Mouse (Mus musculus): ENCODE data around the gene Socs5.
A peak's percentile ranks its signal among the peaks of the same experiment; 100 is the strongest.
"Not testable (repeated sequence)": the region's sequence is repeated elsewhere in the genome, so short reads cannot be mapped to it uniquely, and the experiment has no call there.

Socs5 gene

GRCm38 (mm10) chr17:87107623-87108221 is at the start of gene Socs5:
Gene Socs5, plus strand, starts transcription at chr17:87107679.
- DNase-seq = peak; percentile 83

DNA sequence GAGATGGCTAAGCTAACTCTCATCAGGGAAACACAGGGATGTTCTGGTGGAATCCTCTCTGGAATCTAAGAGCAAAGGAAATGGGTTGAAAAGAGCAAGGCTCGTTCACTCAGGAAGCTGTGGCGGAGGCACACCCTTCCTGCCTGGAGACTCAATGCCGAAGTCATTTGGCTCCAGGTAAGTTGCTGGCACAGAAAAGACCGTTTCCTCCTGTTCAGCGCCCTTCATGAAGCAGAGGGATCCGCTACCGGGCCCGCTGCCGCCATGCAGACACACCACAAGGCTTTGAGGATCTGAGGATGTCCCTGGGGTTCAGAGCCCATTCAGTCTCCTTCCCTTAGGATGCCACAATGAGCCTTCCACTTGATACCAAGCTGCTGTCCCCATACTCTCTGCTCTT is 44.8 kb upstream of the Socs5 start:
- peak; percentile 31 for DNase-seq

DNA sequence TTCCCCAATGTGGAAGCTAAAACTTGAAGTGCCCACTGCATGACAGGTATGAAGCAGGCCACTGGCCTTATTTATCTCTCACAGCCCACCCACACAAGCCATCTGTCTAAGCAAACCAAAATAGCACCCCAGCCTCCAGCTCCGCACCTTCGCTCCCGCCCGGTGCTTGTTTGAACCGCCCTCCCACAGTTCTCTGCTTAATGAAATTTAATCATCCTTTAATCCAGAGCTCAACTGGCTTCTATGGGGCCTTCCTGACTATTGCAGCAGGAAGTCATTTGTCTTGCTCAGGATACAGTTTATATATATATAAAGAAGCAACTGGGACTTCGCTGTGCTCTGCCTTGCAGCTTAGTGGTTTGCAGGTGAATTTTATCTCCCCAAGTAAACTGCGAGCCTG is 44.0 kb upstream of the Socs5 start:
- DNase-seq = no peak

- DNase-seq = no peak
Measured at GRCm38 (mm10) chr17:87063969-87064368, 43.5 kb upstream of the Socs5 start.

GRCm38 (mm10) chr17:87068997-87069396 is 38.5 kb upstream of the Socs5 start:
- no peak for DNase-seq

GRCm38 (mm10) chr17:87072183-87072582 is 35.3 kb upstream of the Socs5 start:
- DNase-seq = not testable (repeated sequence)

DNA sequence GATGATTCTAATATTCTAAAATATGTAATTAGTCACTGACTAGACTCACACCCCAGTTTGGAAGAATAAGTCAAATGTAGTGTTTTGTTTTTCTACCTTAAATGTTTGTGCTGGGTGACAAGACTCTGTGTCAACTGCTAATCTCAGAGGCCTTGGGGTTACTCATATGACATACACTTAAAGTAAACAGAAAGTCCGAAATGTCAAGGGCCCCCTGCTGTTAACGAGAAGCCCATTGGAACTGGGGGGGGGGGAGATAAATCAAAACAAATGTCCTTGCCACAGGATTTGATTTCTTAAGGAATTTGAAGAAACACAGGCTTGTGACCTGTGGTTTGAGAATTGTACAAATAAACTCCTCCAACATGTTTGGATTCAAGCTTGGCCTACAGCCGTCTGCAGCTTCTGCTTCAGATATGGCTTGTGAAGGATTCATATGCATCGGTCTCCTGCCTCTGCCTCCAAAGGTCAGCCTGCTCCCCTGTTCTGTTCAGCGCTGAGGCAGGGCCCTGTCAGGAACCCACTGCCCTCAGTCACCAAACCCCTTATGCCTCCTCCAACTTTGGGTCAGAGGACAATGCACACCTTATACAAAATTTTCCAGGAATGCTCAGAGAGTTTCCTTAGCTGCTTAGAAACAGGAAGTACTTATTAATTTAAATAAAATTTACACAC is 34.6 kb upstream of the Socs5 start:
- DNase-seq = no peak

- DNase-seq = no peak
Measured at GRCm38 (mm10) chr17:87073470-87073869, 34.0 kb upstream of the Socs5 start.

GRCm38 (mm10) chr17:87078217-87078616 is 29.3 kb upstream of the Socs5 start:
- not testable (repeated sequence) for DNase-seq

- DNase-seq = no peak
Measured at GRCm38 (mm10) chr17:87080724-87081123, 26.8 kb upstream of the Socs5 start.

DNA sequence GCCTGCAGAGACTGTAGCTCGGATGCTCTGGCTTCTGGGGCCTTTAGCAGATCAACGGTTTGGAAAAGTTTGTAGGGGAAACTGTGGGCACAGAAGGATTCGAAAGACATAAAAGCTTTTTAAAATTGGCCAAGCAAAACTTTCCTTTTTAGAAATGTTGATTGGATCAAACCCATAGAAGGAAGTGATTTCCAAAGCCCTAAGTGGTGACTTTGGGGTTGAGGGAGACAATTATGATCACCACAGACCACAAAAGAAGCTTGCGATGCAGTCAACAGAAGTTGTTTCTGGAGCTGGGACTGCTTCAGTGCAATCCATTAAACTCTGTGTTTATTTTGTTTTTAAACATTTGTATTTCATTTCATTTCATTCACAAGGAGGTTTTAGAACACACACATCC is 24.9 kb upstream of the Socs5 start:
- DNase-seq = no peak

GRCm38 (mm10) chr17:87083671-87084070 is 23.8 kb upstream of the Socs5 start:
- no peak for DNase-seq

GRCm38 (mm10) chr17:87085726-87086125 is 21.8 kb upstream of the Socs5 start:
- no peak for DNase-seq

DNA sequence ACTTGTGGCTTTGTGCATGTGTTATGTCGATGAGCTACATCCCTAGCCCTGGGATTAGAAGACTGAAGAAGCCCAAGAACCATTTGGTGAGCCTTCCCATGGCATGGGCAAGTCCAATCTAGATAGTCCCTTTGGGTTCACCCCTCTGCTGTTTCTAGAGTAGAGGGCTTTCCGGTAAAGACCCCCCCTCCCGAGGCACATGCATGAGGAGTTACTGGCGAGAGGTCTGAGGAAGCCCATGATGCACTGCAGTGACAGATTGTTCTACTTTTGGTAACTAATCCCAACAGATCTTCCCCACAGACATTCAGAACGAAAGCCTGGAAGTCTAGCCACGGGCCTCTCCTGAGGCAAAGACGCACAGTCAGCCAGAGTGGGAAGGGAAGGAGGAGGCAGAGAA is 18.2 kb upstream of the Socs5 start:
- DNase-seq = no peak

DNA sequence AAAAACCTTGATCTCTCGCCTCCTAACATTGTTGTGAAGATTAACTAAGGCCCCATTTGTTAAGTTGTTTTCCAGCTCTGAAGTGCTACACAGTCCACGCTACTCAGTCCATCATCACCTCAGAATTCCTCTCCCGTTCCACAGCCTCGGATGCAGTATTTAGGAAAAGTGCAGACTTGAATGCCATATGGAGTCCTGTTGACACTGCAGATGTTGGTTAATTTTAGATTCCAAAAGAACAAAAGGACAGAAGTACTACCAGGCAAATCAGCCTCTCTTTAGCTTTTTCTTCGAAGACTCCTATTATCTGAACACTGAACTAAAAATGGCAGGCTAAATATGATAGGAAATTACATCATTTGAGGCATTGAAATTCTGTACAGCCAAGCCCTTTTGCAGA is 14.4 kb upstream of the Socs5 start:
- DNase-seq = no peak

DNA sequence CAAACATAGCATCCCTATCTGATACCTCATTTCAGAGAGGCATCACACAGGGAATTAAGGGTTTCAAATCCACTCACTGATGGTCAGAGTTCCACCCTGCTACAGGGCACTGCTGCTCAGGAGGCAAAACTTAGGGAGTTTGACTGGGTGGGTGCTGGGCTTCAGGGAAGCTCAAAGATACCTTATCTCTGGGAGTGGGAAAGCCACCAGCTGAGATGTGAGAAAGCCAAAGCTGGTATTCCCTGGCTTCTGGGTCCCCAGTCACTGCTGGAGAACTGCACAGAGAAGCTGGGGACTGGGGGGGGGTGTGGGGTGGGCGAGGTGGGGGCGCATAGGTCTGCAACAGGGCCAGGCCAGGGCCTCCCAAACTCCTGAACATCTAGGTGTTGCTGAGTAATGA is 10.5 kb upstream of the Socs5 start:
- DNase-seq = no peak

GRCm38 (mm10) chr17:87097576-87097975 is 9.9 kb upstream of the Socs5 start:
- no peak for DNase-seq

DNA sequence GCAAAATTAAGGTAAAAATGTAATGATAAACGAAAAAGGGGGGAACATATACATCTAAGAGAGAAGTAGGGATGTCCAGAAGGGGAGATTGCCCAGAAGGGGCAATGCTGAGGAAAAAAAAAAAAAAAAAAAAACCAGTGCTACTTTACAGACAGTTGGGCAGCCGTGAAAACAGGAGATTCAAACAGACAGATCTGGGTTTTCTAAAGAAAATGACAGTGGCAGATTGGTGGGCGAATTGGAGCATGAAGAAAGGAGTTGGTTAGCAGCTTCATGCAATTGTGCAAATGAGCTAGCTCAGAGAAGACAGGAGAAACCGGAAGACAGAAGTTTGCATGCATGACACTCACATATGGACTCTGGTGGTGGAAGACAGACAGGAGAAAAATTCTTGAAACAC is 6.5 kb upstream of the Socs5 start:
- DNase-seq = no peak

GRCm38 (mm10) chr17:87102636-87103035 is 4.8 kb upstream of the Socs5 start:
- DNase-seq = peak; percentile 56

- DNase-seq = no peak
Measured at GRCm38 (mm10) chr17:87103060-87103459, 4.4 kb upstream of the Socs5 start.

DNA sequence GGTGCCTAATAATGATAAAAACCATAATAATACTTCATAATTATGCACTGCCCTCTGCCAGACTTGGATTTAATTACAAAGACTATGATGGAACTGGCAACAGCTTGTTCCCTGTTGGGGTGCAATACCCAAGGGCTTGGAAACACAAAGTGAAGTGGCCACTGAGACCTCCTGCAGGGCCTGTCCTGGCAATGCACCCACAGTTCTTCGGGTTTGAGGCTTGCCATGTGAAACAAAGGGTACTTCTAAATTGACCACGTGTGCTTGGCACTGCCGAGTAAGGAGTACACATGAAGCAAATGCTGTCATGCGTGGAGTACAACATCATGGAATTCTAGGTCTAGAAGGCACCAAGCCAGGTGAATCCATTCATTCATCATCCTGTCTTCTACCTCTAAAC is 3.2 kb upstream of the Socs5 start:
- DNase-seq = no peak

GRCm38 (mm10) chr17:87105941-87106340 is 1.5 kb upstream of the Socs5 start:
- no peak for DNase-seq

DNA sequence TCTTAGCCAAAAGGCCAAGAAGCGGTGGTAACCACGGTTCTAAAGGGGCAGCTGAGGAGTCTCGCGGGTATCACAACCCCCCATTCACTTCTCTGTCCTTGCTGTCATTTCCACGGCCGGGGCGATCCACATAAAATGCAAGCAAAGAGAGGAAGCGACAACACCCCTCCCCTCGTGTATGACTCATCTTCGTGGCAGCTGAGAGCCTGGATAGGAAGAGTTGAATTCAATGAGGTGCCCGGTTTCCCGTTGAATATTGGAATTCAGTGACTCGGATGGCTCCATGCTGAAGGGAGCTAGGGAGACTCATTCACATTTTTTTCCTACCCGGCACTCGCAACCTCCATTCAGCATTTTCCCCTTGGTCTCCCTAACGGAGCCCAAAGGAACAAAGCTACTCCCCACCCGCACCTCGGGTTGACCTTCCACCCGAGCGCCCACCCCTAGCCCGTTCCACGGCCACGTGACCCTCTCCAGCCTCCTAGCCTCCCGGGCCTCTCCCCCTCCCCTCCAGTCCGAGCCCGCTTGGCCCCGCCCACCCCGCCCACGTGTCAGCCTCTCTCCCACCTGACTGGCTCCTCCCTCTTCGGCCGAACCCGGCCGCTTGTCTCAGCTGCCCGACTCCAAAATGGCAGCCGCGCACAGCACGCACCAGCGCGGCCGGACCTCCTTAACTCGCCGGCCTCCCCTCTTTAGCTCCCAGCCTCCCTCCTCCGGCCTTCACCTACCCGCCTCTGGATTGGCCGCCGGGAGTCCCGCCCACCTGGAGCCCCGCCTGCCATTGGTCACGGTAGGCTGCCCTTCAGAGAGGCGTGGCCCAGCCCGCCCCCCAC is 572 bp upstream of the Socs5 start:
- DNase-seq = peak; percentile 96
